Mouse (Mus musculus): ENCODE results near the gene Mrps33.

Gene Mrps33

DNA sequence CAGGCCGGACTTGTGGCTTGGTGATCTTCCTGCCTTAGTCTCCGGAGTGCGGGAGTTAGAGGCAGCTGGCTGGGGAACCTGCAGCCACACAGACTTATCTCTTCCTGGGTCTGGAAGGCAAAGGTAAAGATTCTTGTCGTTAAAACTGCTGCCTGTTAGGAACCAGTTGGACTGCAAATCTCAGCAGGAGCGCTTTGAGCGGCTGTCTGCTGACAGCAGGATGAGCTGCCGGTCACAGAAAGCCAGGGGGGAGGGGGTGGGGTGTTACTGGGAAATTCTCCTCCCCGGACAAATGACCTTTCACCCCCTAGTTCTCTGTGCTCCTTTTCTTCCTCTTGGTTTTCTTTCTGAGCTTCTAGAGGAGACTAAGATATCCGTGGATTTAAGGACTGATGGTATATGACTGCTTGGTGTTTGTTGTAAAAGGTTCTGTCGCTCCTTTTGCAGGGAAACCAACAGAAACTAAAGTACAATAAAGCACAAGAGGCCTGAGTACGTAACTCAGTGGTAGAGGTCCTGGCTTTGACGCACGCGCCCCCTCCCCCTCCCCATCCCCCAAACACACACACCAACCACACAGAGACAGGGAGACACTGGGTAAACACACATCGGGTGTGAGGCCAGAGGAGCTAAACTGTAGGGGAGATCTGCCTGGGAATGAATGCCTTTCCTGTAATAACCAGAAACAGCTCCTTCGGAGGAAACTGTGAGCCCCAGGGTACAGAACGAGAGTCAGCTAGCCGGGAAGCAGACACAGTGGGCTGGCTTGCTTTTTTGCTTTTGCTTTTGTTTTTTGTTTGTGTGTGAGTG, 29.7 kb downstream of the Mrps33 start:
- no peak for DNase-seq (ENCODE audit: low spot score)

DNA sequence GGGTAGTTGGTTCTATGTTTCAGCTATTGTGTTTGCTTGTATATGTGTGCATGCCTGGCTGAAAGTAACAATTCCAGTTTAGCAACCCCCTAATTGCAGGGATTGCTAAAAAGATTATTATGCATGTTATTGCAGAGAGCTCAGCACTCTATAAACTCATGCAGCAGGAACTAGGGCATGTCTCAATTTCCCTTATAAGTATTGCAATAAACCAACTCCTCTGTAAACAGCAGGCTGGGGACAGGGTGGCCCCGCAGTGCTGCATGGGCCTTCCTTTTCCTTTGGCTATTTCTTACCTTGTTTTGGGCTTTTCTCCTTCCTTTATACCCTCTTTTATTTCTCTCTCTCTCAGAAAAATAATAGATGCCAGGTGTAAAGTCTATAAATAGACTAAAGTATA, 32.3 kb downstream of the Mrps33 start:
- no peak for DNase-seq (ENCODE audit: low spot score)

DNA sequence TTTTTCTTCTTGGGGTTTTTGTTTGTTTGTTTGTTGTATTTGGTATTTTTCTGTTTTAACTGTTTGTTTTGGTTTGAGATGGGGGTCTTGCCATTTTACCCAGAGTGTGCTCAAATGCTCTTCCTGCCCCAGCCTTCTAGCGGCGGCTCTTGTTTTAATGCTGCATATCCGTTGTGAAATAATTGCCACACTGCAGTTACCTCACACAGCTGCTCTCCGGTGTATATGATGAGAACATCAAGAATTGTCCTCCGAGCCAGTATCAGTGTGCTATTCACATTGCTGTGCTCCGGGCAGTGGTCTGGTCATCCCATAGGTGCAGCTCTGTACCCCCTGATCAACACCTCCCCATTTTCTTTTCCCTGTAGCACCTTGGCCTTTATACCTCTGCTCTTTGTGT, 34.5 kb downstream of the Mrps33 start:
- no peak for DNase-seq (ENCODE audit: low spot score)

DNA sequence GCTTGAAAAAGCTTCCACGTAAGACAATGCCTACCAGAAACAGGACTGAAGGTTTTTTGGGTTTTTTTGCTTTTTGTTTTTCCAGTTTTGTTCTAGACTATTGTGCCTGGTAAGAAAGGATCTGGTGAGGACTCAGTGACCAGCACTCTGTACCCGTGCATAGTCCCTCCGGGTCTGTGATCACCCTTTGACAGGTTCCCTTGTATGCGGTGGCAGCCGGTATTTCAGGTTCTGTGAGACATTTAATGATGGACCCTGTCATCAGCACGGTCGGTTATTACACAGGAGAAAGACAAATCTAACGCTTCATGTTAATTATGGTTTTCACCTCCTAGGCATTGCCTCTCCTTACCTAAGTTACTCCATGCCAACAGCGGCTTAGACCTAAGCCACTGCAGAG, 35.8 kb downstream of the Mrps33 start:
- no peak for DNase-seq (ENCODE audit: low spot score)

DNA sequence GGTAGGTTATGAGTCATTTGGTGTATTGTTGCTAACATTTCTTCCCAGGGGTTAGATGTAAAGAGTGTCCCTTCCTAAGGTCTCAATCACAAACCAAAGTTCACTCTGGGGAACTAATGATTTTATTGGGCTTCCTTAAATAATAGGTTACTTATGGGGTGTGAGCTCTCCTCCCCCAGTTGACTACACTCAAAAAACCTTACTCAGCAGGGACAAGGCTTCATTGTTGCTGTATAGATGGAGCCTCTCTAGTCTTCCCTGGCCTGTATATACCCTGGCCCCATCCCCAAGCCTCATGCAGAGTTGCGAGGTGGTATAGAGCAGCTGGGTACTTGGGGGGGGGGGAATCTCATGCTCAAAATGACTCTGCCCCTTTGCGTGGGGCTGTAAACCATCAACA, 53.6 kb downstream of the Mrps33 start:
- DNase-seq (ENCODE audit: low spot score): no peak
